Mouse (Mus musculus) lung, embryonic 15.5 days (tissue): ENCODE measurements at regions not wholly inside any gene's neighbourhood (a gene's known extent, or its start where the extent isn't known, plus 50 kb on each side); places are given as distances from the start of the nearest gene placed in this dataset.
A peak's percentile ranks its signal among the peaks of the same experiment; 100 is the strongest.

ENCODE experiments used
- ATAC-seq: fragments of 200-750 bp; cut with Nextera tagmentation; 2 replicates; pipeline ENCODE4 v1.8.0; 2017; ENCODE audit warnings: moderate number of reproducible peaks, borderline replicate concordance; ENCODE audit not compliant: low FRiP score, low TSS enrichment; ENCODE audit errors: extremely low read depth
- H3K27ac ChIP-seq: fragments of 300-500 bp; sonication (generic); 2 replicates; pipeline ENCODE4 v1.5.1; 2015; ENCODE audit warnings: moderate library complexity, mild to moderate bottlenecking, inconsistent platforms
- H3K27me3 ChIP-seq: fragments of 300-500 bp; sonication (generic); 2 replicates; pipeline ENCODE4 v1.6.1; 2015; ENCODE audit warnings: inconsistent platforms
- H3K36me3 ChIP-seq: fragments of 300-500 bp; sonication (generic); 2 replicates; pipeline ENCODE4 v1.6.1; 2015; ENCODE audit warnings: inconsistent platforms
- H3K4me1 ChIP-seq: fragments of 300-500 bp; sonication (generic); 2 replicates; pipeline ENCODE4 v1.6.1; 2015; ENCODE audit warnings: inconsistent platforms
- H3K4me2 ChIP-seq: fragments of 300-500 bp; sonication (generic); 2 replicates; pipeline ENCODE4 v1.6.1; 2015; ENCODE audit warnings: inconsistent platforms, mild to moderate bottlenecking, moderate library complexity
- H3K4me3 ChIP-seq: fragments of 300-500 bp; sonication (generic); 2 replicates; pipeline ENCODE4 v1.5.1; 2015; ENCODE audit warnings: mild to moderate bottlenecking, inconsistent platforms
- H3K9ac ChIP-seq: fragments of 300-500 bp; sonication (generic); 2 replicates; pipeline ENCODE4 v1.6.1; 2015; ENCODE audit warnings: inconsistent platforms
- H3K9me3 ChIP-seq: fragments of 300-500 bp; sonication (generic); 2 replicates; pipeline ENCODE4 v1.6.1; 2016; ENCODE audit warnings: inconsistent platforms
- WGBS: fragments of 180-500 bp; shearing (Covaris S2); methylation state at CpG from one replicate; pipeline ENCODE4 v1.1.7; 2015; 5-methylcytosine and 5-hydroxymethylcytosine counted together

- 48% methylated on average over 6 of the region's 6 CpGs for WGBS
These were observed 201.8 kb downstream of the Nr2f2 start for GRCm38 (mm10) chr7:70164691-70165193.

GRCm38 (mm10) chr7:70158531-70158930, 208.0 kb downstream of the Nr2f2 start:
- Histone ChIP-seq H3K27me3 (no peaks in the 10 kb centered on the region), H3K36me3 (no peaks in the 10 kb centered on the region), H3K4me1 (no peaks in the 10 kb centered on the region), H3K9ac (no peak overlapping the region), H3K9me3 (no peaks in the 10 kb centered on the region), H3K27ac (no peak overlapping the region), H3K4me2 (no peak overlapping the region), H3K4me3 (no peak overlapping the region)
- ATAC-seq, result no peak
- WGBS, result 84% methylated on average over 8 of the region's 8 CpGs

More at GRCm38 (mm10) chr7:70164691-70165193, 201.8 kb downstream of the Nr2f2 start:
- Histone ChIP-seq H3K27ac (no peak overlapping the region), H3K4me3 (no peak overlapping the region), H3K9me3 (no peaks in the 10 kb centered on the region), H3K36me3 (no peaks in the 10 kb centered on the region), H3K27me3 (no peaks in the 10 kb centered on the region), H3K4me2 (no peak overlapping the region), H3K9ac (no peak overlapping the region), H3K4me1 (peaks cover 3% of the 10 kb centered on the region; the same call in 1 of the 2 replicates)
- ATAC-seq, result no peak

- no peaks in the 10 kb centered on the region for H3K27me3 ChIP-seq
- H3K36me3 ChIP-seq, result no peaks in the 10 kb centered on the region
- H3K4me1 ChIP-seq, result no peaks in the 10 kb centered on the region
- 60% methylated on average over 4 of the region's 4 CpGs for WGBS
- H3K4me2 ChIP-seq, result no peak overlapping the region
- H3K9me3 ChIP-seq, result no peaks in the 10 kb centered on the region
- no peak overlapping the region for H3K4me3 ChIP-seq
- H3K27ac ChIP-seq, result no peak overlapping the region
- no peak for ATAC-seq
- no peak overlapping the region for H3K9ac ChIP-seq
These were observed 221.7 kb downstream of the Nr2f2 start for GRCm38 (mm10) chr7:70144726-70145271.

GRCm38 (mm10) chr7:70136837-70137236, 229.7 kb downstream of the Nr2f2 start:
- H3K4me2 ChIP-seq, result no peak overlapping the region
- no peak overlapping the region for H3K4me3 ChIP-seq
- no peaks in the 10 kb centered on the region for H3K27me3 ChIP-seq
- 81% methylated on average over 5 of the region's 5 CpGs for WGBS
- no peaks in the 10 kb centered on the region for H3K9me3 ChIP-seq
- H3K27ac ChIP-seq, result no peak overlapping the region
- no peaks in the 10 kb centered on the region for H3K4me1 ChIP-seq
- ATAC-seq, result no peak
- no peak overlapping the region for H3K9ac ChIP-seq
- no peaks in the 10 kb centered on the region for H3K36me3 ChIP-seq

GRCm38 (mm10) chr7:70135416-70135815, 231.1 kb downstream of the Nr2f2 start:
- no peaks in the 10 kb centered on the region for H3K27me3 ChIP-seq
- no peak overlapping the region for H3K27ac ChIP-seq
- no peak overlapping the region for H3K9ac ChIP-seq
- ATAC-seq, result no peak
- H3K36me3 ChIP-seq, result no peaks in the 10 kb centered on the region
- 87% methylated on average over 3 of the region's 3 CpGs for WGBS
- H3K4me3 ChIP-seq, result no peak overlapping the region
- H3K9me3 ChIP-seq, result no peaks in the 10 kb centered on the region
- no peak overlapping the region for H3K4me2 ChIP-seq
- H3K4me1 ChIP-seq, result no peaks in the 10 kb centered on the region

GRCm38 (mm10) chr7:70129963-70130362, 236.6 kb downstream of the Nr2f2 start:
- Histone ChIP-seq H3K27me3 (no peaks in the 10 kb centered on the region), H3K9ac (no peak overlapping the region), H3K4me1 (no peaks in the 10 kb centered on the region), H3K4me2 (no peak overlapping the region), H3K27ac (no peak overlapping the region), H3K36me3 (no peaks in the 10 kb centered on the region), H3K4me3 (no peak overlapping the region), H3K9me3 (no peaks in the 10 kb centered on the region)
- WGBS, result 73% methylated on average over 15 of the region's 15 CpGs
- ATAC-seq, result no peak

GRCm38 (mm10) chr7:70122818-70123217, 243.7 kb downstream of the Nr2f2 start:
- 85% methylated on average over 9 of the region's 9 CpGs for WGBS
- Histone ChIP-seq H3K27ac (no peak overlapping the region), H3K9me3 (no peaks in the 10 kb centered on the region), H3K4me2 (no peak overlapping the region), H3K9ac (no peak overlapping the region), H3K4me3 (no peak overlapping the region), H3K4me1 (peaks cover 7% of the 10 kb centered on the region; the same call in 1 of the 2 replicates), H3K36me3 (no peaks in the 10 kb centered on the region), H3K27me3 (peaks cover 6% of the 10 kb centered on the region; the same call in 1 of the 2 replicates)
- ATAC-seq, result no peak

GRCm38 (mm10) chr7:70119517-70119916, 247.0 kb downstream of the Nr2f2 start:
- WGBS, result 78% methylated on average over 8 of the region's 8 CpGs
- H3K9ac ChIP-seq, result no peak overlapping the region
- no peak for ATAC-seq

GRCm38 (mm10) chr7:70118971-70119370, 247.6 kb downstream of the Nr2f2 start:
- no peaks in the 10 kb centered on the region for H3K36me3 ChIP-seq
- no peak overlapping the region for H3K27ac ChIP-seq
- WGBS, result 55% methylated on average over 7 of the region's 7 CpGs
- no peak for ATAC-seq
- H3K9me3 ChIP-seq, result no peaks in the 10 kb centered on the region
- H3K4me2 ChIP-seq, result peak overlapping the region; percentile 76
- peaks cover 6% of the 10 kb centered on the region; the same call in 1 of the 2 replicates for H3K27me3 ChIP-seq
- H3K4me1 ChIP-seq, result peaks cover 7% of the 10 kb centered on the region; the same call in 1 of the 2 replicates
- peak overlapping the region; percentile 38 for H3K4me3 ChIP-seq
- H3K9ac ChIP-seq, result no peak overlapping the region

More at GRCm38 (mm10) chr7:70119517-70119916, 247.0 kb downstream of the Nr2f2 start:
- Histone ChIP-seq H3K9me3 (no peaks in the 10 kb centered on the region), H3K27me3 (peaks cover 6% of the 10 kb centered on the region; the same call in 1 of the 2 replicates), H3K4me3 (no peak overlapping the region), H3K36me3 (no peaks in the 10 kb centered on the region), H3K4me2 (no peak overlapping the region), H3K4me1 (peaks cover 7% of the 10 kb centered on the region; the same call in 1 of the 2 replicates), H3K27ac (no peak overlapping the region)

GRCm38 (mm10) chr7:70117930-70118922, 248.3 kb downstream of the Nr2f2 start:
- ATAC-seq, result no peak
- Histone ChIP-seq H3K4me3 (peak overlapping the region; percentile 38), H3K36me3 (no peaks in the 10 kb centered on the region), H3K9ac (peak overlapping the region; percentile 37), H3K4me2 (peak overlapping the region; percentile 76), H3K27me3 (peaks cover 6% of the 10 kb centered on the region; the same call in 1 of the 2 replicates), H3K27ac (no peak overlapping the region), H3K9me3 (no peaks in the 10 kb centered on the region), H3K4me1 (peaks cover 7% of the 10 kb centered on the region; the same call in 1 of the 2 replicates)
- WGBS, result 18% methylated on average over 21 of the region's 21 CpGs

- Histone ChIP-seq H3K4me2 (no peak overlapping the region), H3K9me3 (no peaks in the 10 kb centered on the region), H3K27ac (no peak overlapping the region), H3K27me3 (no peaks in the 10 kb centered on the region), H3K36me3 (no peaks in the 10 kb centered on the region), H3K4me3 (no peak overlapping the region), H3K4me1 (no peaks in the 10 kb centered on the region), H3K9ac (no peak overlapping the region)
- ATAC-seq, result no peak
- WGBS, result 53% methylated on average over 8 of the region's 8 CpGs
These were observed 257.5 kb downstream of the Nr2f2 start for GRCm38 (mm10) chr7:70109013-70109412.

GRCm38 (mm10) chr7:70105024-70105423, 261.5 kb downstream of the Nr2f2 start:
- WGBS, result 30% methylated on average over 2 of the region's 2 CpGs
- Histone ChIP-seq H3K4me2 (no peak overlapping the region), H3K9me3 (no peaks in the 10 kb centered on the region), H3K27me3 (no peaks in the 10 kb centered on the region), H3K9ac (no peak overlapping the region), H3K36me3 (no peaks in the 10 kb centered on the region), H3K4me3 (no peak overlapping the region), H3K4me1 (no peaks in the 10 kb centered on the region), H3K27ac (no peak overlapping the region)
- no peak for ATAC-seq
